Mouse (Mus musculus): ENCODE measurements around the gene Pctp. TPM values are rescaled to one million over a fixed set of nuclear protein-coding genes. Genes with fewer than 3 reads are reported as not detected.
A peak's percentile ranks its signal among the peaks of the same experiment; 100 is the strongest.

The Pctp gene
- polyA plus RNA-seq (2014; fragmentation: Nextera tagmentation; extraction: Ambion mirVana), result 11.1 and 14.8 TPM in 2 replicates

GRCm38 (mm10) chr11:90002231-90002986 lies at the start of gene Pctp:
Gene Pctp (minus strand): TSS chr11:90002894.
- H3K4me3 ChIP-seq (ENCODE audit: low read depth, low read length), result peak within 1 kb of the TSS; percentile 52
- H3K4me1 ChIP-seq (ENCODE audit: control insufficient read depth, insufficient read depth, low read length), result no peaks in the 10 kb centered on the region
- no peaks in the 10 kb centered on the region for H3K27me3 ChIP-seq (ENCODE audit: control insufficient read depth, insufficient read depth, low read length)
- DNase-seq (ENCODE audit: low spot score) (peak; percentile 87), ATAC-seq (ENCODE audit: insufficient number of reproducible peaks, low FRiP score, low TSS enrichment, low read depth) (peak; percentile 95)
- 11% methylated on average over 35 of the region's 35 CpGs for WGBS
- H3K9me3 ChIP-seq (ENCODE audit: control insufficient read depth, low read length), result no peaks in the 10 kb centered on the region
- no peaks in the 10 kb centered on the region for H3K36me3 ChIP-seq (ENCODE audit: control insufficient read depth, insufficient read depth, low read length)
- no peak within 1 kb of the TSS for H3K27ac ChIP-seq (replicated peaks; ENCODE audit: low read depth, low read length)
- H3K9ac ChIP-seq (ENCODE audit: low read length), result peak within 1 kb of the TSS; percentile 68
- H3K4me2 ChIP-seq (ENCODE audit: low read depth, severe bottlenecking), result peak within 1 kb of the TSS; percentile 86

GRCm38 (mm10) chr11:90050016-90050415 lies 47.3 kb upstream of the Pctp start:
- 94% methylated on average over 7 of the region's 7 CpGs for WGBS
- no peak for ATAC-seq (ENCODE audit: insufficient number of reproducible peaks, low FRiP score, low TSS enrichment, low read depth)
- no peak overlapping the region for H3K27ac ChIP-seq (replicated peaks; ENCODE audit: low read depth, low read length)

GRCm38 (mm10) chr11:90047271-90047670 lies 44.6 kb upstream of the Pctp start:
- WGBS, result 83% methylated on average over 9 of the region's 9 CpGs
- H3K4me1 ChIP-seq (ENCODE audit: control insufficient read depth, insufficient read depth, low read length), result peaks cover 3% of the 10 kb centered on the region; the same call in 1 of the 2 replicates
- no peak for ATAC-seq (ENCODE audit: insufficient number of reproducible peaks, low FRiP score, low TSS enrichment, low read depth)
- no peak overlapping the region for H3K27ac ChIP-seq (replicated peaks; ENCODE audit: low read depth, low read length)
- H3K9me3 ChIP-seq (ENCODE audit: control insufficient read depth, low read length), result no peaks in the 10 kb centered on the region
- no peaks in the 10 kb centered on the region for H3K27me3 ChIP-seq (ENCODE audit: control insufficient read depth, insufficient read depth, low read length)
- H3K9ac ChIP-seq (ENCODE audit: low read length), result no peak overlapping the region
- no peaks in the 10 kb centered on the region for H3K36me3 ChIP-seq (ENCODE audit: control insufficient read depth, insufficient read depth, low read length)
- no peak for DNase-seq (ENCODE audit: low spot score)
- H3K4me3 ChIP-seq (ENCODE audit: low read depth, low read length), result no peak overlapping the region
- no peak overlapping the region for H3K4me2 ChIP-seq (ENCODE audit: low read depth, severe bottlenecking)

More at GRCm38 (mm10) chr11:90050016-90050415, 47.3 kb upstream of the Pctp start:
- Histone ChIP-seq H3K36me3 (ENCODE audit: control insufficient read depth, insufficient read depth, low read length) (no peaks in the 10 kb centered on the region), H3K4me2 (ENCODE audit: low read depth, severe bottlenecking) (no peak overlapping the region), H3K9me3 (ENCODE audit: control insufficient read depth, low read length) (no peaks in the 10 kb centered on the region), H3K9ac (ENCODE audit: low read length) (no peak overlapping the region), H3K4me3 (ENCODE audit: low read depth, low read length) (no peak overlapping the region), H3K27me3 (ENCODE audit: control insufficient read depth, insufficient read depth, low read length) (no peaks in the 10 kb centered on the region), H3K4me1 (ENCODE audit: control insufficient read depth, insufficient read depth, low read length) (peaks cover 3% of the 10 kb centered on the region; the same call in 1 of the 2 replicates)
- DNase-seq (ENCODE audit: low spot score), result no peak

GRCm38 (mm10) chr11:90046211-90046610 lies 43.5 kb upstream of the Pctp start:
- Histone ChIP-seq H3K9me3 (ENCODE audit: control insufficient read depth, low read length) (no peaks in the 10 kb centered on the region), H3K27ac (replicated peaks; ENCODE audit: low read depth, low read length) (no peak overlapping the region), H3K4me3 (ENCODE audit: low read depth, low read length) (no peak overlapping the region), H3K36me3 (ENCODE audit: control insufficient read depth, insufficient read depth, low read length) (no peaks in the 10 kb centered on the region), H3K27me3 (ENCODE audit: control insufficient read depth, insufficient read depth, low read length) (no peaks in the 10 kb centered on the region), H3K9ac (ENCODE audit: low read length) (no peak overlapping the region), H3K4me2 (ENCODE audit: low read depth, severe bottlenecking) (no peak overlapping the region), H3K4me1 (ENCODE audit: control insufficient read depth, insufficient read depth, low read length) (peaks cover 3% of the 10 kb centered on the region; the same call in 1 of the 2 replicates)
- WGBS, result 29% methylated on average over 7 of the region's 7 CpGs
- no peak for ATAC-seq (ENCODE audit: insufficient number of reproducible peaks, low FRiP score, low TSS enrichment, low read depth)
- no peak for DNase-seq (ENCODE audit: low spot score)

- H3K36me3 ChIP-seq (ENCODE audit: control insufficient read depth, insufficient read depth, low read length), result no peaks in the 10 kb centered on the region
- no peak overlapping the region for H3K4me2 ChIP-seq (ENCODE audit: low read depth, severe bottlenecking)
- no peak overlapping the region for H3K27ac ChIP-seq (replicated peaks; ENCODE audit: low read depth, low read length)
- no peaks in the 10 kb centered on the region for H3K27me3 ChIP-seq (ENCODE audit: control insufficient read depth, insufficient read depth, low read length)
- H3K4me3 ChIP-seq (ENCODE audit: low read depth, low read length), result no peak overlapping the region
- H3K9ac ChIP-seq (ENCODE audit: low read length), result no peak overlapping the region
- no peaks in the 10 kb centered on the region for H3K9me3 ChIP-seq (ENCODE audit: control insufficient read depth, low read length)
- peaks cover 3% of the 10 kb centered on the region; the same call in 1 of the 2 replicates for H3K4me1 ChIP-seq (ENCODE audit: control insufficient read depth, insufficient read depth, low read length)
- DNase-seq (ENCODE audit: low spot score) (no peak), ATAC-seq (ENCODE audit: insufficient number of reproducible peaks, low FRiP score, low TSS enrichment, low read depth) (no peak)
- WGBS, result 76% methylated on average over 4 of the region's 4 CpGs
These were observed 41.8 kb upstream of the Pctp start for GRCm38 (mm10) chr11:90044459-90044858.

GRCm38 (mm10) chr11:90038022-90038421 lies 35.3 kb upstream of the Pctp start:
- H3K4me1 ChIP-seq (ENCODE audit: control insufficient read depth, insufficient read depth, low read length), result no peaks in the 10 kb centered on the region
- no peak overlapping the region for H3K4me2 ChIP-seq (ENCODE audit: low read depth, severe bottlenecking)
- no peak overlapping the region for H3K9ac ChIP-seq (ENCODE audit: low read length)
- no peaks in the 10 kb centered on the region for H3K9me3 ChIP-seq (ENCODE audit: control insufficient read depth, low read length)
- H3K27me3 ChIP-seq (ENCODE audit: control insufficient read depth, insufficient read depth, low read length), result no peaks in the 10 kb centered on the region
- no peaks in the 10 kb centered on the region for H3K36me3 ChIP-seq (ENCODE audit: control insufficient read depth, insufficient read depth, low read length)
- H3K27ac ChIP-seq (replicated peaks; ENCODE audit: low read depth, low read length), result no peak overlapping the region
- 28% methylated on average over 5 of the region's 5 CpGs for WGBS
- DNase-seq (ENCODE audit: low spot score), result peak; percentile 66
- no peak overlapping the region for H3K4me3 ChIP-seq (ENCODE audit: low read depth, low read length)
- no peak for ATAC-seq (ENCODE audit: insufficient number of reproducible peaks, low FRiP score, low TSS enrichment, low read depth)

- Histone ChIP-seq H3K4me1 (ENCODE audit: control insufficient read depth, insufficient read depth, low read length) (no peaks in the 10 kb centered on the region), H3K9ac (ENCODE audit: low read length) (no peak overlapping the region), H3K27ac (replicated peaks; ENCODE audit: low read depth, low read length) (no peak overlapping the region), H3K4me3 (ENCODE audit: low read depth, low read length) (no peak overlapping the region), H3K9me3 (ENCODE audit: control insufficient read depth, low read length) (no peaks in the 10 kb centered on the region), H3K27me3 (ENCODE audit: control insufficient read depth, insufficient read depth, low read length) (peaks cover 5% of the 10 kb centered on the region; the same call in 1 of the 2 replicates), H3K4me2 (ENCODE audit: low read depth, severe bottlenecking) (no peak overlapping the region), H3K36me3 (ENCODE audit: control insufficient read depth, insufficient read depth, low read length) (no peaks in the 10 kb centered on the region)
- DNase-seq (ENCODE audit: low spot score), result no peak
- no peak for ATAC-seq (ENCODE audit: insufficient number of reproducible peaks, low FRiP score, low TSS enrichment, low read depth)
- 92% methylated on average over 4 of the region's 4 CpGs for WGBS
These were observed 33.7 kb upstream of the Pctp start for GRCm38 (mm10) chr11:90036416-90036815.

- WGBS, result 92% methylated on average over 14 of the region's 14 CpGs
- Histone ChIP-seq H3K4me2 (ENCODE audit: low read depth, severe bottlenecking) (no peak overlapping the region), H3K27ac (replicated peaks; ENCODE audit: low read depth, low read length) (no peak overlapping the region), H3K4me3 (ENCODE audit: low read depth, low read length) (no peak overlapping the region), H3K27me3 (ENCODE audit: control insufficient read depth, insufficient read depth, low read length) (peaks cover 5% of the 10 kb centered on the region; the same call in 1 of the 2 replicates), H3K9ac (ENCODE audit: low read length) (no peak overlapping the region), H3K36me3 (ENCODE audit: control insufficient read depth, insufficient read depth, low read length) (no peaks in the 10 kb centered on the region), H3K9me3 (ENCODE audit: control insufficient read depth, low read length) (no peaks in the 10 kb centered on the region), H3K4me1 (ENCODE audit: control insufficient read depth, insufficient read depth, low read length) (peaks cover 6% of the 10 kb centered on the region; the same call in 1 of the 2 replicates)
- DNase-seq (ENCODE audit: low spot score) (no peak), ATAC-seq (ENCODE audit: insufficient number of reproducible peaks, low FRiP score, low TSS enrichment, low read depth) (no peak)
These were observed 32.8 kb upstream of the Pctp start for GRCm38 (mm10) chr11:90035532-90035931.
